In genomic region chr9:121241806-121242205, GRCm38 (mm10) we compare ENCODE assay signal across 9 mouse cellular contexts. TPM values are rescaled to one million over a fixed set of nuclear protein-coding genes. Genes with fewer than 3 reads are reported as not detected.
DNase-seq lines count a peak whose midpoint lies in the region; ATAC-seq lines count a peak whose summit lies in the region.
"Had no signal": no experiment of that assay in that cellular context is flagged by ENCODE, and none has a peak within 500 bp of the region (broad histone marks: within the 10 kb centered on the region; RNA-seq: fewer than 3 reads in every experiment).

No protein-coding gene starts in this region.

- H3K9me3 ChIP-seq in hindbrain, embryonic 14.5 days (ENCODE audit: control insufficient read depth, low read length) = no peaks in the 10 kb centered on the region

- ATAC-seq in CD4-positive, CD25-positive, alpha-beta regulatory T cell, adult 4 months = no peak
- ATAC-seq in hindbrain, embryonic 14.5 days (ENCODE audit: low FRiP score) = no peak

- H3K27me3 ChIP-seq in hindbrain, embryonic 14.5 days (ENCODE audit: control insufficient read depth, insufficient read depth, low read length) = no peaks in the 10 kb centered on the region

- no peak overlapping the region for H3K27ac ChIP-seq in hindbrain, embryonic 14.5 days

- intact Hi-C loops in left cerebral cortex, postnatal 14 days (cut with DNase I) = loop anchor here (5.0 to 10.0 kb wide), 3 partner anchors 363 to 660 kb away; no protein-coding TSS in a partner anchor

- H3K4me1 ChIP-seq in hindbrain, embryonic 14.5 days (replicated peaks; ENCODE audit: control insufficient read depth, insufficient read depth, low read length) = no peaks in the 10 kb centered on the region

- no peaks in the 10 kb centered on the region for H3K36me3 ChIP-seq in hindbrain, embryonic 14.5 days (replicated peaks; ENCODE audit: control insufficient read depth, insufficient read depth)

- no peak overlapping the region for H3K4me2 ChIP-seq in hindbrain, embryonic 14.5 days (replicated peaks)

- WGBS in hindbrain, embryonic 14.5 days = 31% methylated on average over 5 of the region's 5 CpGs

- DNase-seq in CD4-positive, CD25-positive, alpha-beta regulatory T cell, adult 2 months (ENCODE audit: low read depth, low spot score) = peak; percentile 39
- peak; percentile 2 to 3 for DNase-seq in left cerebral cortex, postnatal 14 days (ENCODE audit: low spot score in 2 of 2)
- no peak for DNase-seq in left cerebral cortex, adult 11 months (ENCODE audit: low spot score)
- DNase-seq in ES-CJ7 (ENCODE audit: low read depth, low spot score) = peak; percentile 18
- peak; percentile 21 for DNase-seq in kidney, postnatal 14 days
- no peak for DNase-seq in T-cell, adult 2 months (ENCODE audit: low spot score)
- DNase-seq in hindbrain, embryonic 14.5 days (ENCODE audit: low spot score) = no peak
- DNase-seq: midbrain, embryonic 14.5 days had no signal

- no peak overlapping the region for H3K4me3 ChIP-seq in hindbrain, embryonic 14.5 days (replicated peaks; ENCODE audit: low read length)

- no peak overlapping the region for H3K9ac ChIP-seq in hindbrain, embryonic 14.5 days

RNA-seq across cellular contexts. Expression of gene Ulk4, which starts 35.2 kb away (rescaled TPM):
- 1 to 10 TPM; 1.5 to 6.2 TPM for polyA plus RNA-seq in CD4-positive, CD25-positive, alpha-beta regulatory T cell, adult 4 months (2017; shearing (Covaris generic))
- 1 to 10 TPM; 8.8 to 8.9 TPM for total RNA-seq in left cerebral cortex, postnatal 14 days (2021)
- 50.0 and 65.6 TPM in 2 replicates for polyA plus RNA-seq in hindbrain, embryonic 14.5 days (2014; fragmentation: Nextera tagmentation; extraction: Ambion mirVana)

RNA-seq across cellular contexts. Expression of gene Trak1, which starts 55.5 kb away (rescaled TPM):
- 10 to 100 TPM in 1 of 2 experiments, 1 to 10 TPM in 1; 8.9 to 10.7 TPM for polyA plus RNA-seq in CD4-positive, CD25-positive, alpha-beta regulatory T cell, adult 4 months (2017; shearing (Covaris generic))
- total RNA-seq in left cerebral cortex, postnatal 14 days (2021) = 100 to 1,000 TPM; 217 to 226 TPM
- 63.0 and 65.9 TPM in 2 replicates for polyA plus RNA-seq in hindbrain, embryonic 14.5 days (2014; fragmentation: Nextera tagmentation; extraction: Ambion mirVana)

Comparison
In these comparisons a context has a peak if more than half of its experiments do, and no peak if none do; other contexts are left out.
1. DNase-seq: peak in CD4-positive, CD25-positive, alpha-beta regulatory T cell, adult 2 months (single experiment), left cerebral cortex, postnatal 14 days (2 of 2), ES-CJ7 (single experiment) and kidney, postnatal 14 days (single experiment); none in left cerebral cortex, adult 11 months (single experiment), T-cell, adult 2 months (single experiment) and hindbrain, embryonic 14.5 days (single experiment).